Mouse (Mus musculus) hindbrain, embryonic 13.5 days (tissue): Measurements from ENCODE around the gene Slit1. TPM values are rescaled to one million over a fixed set of nuclear protein-coding genes. Genes with fewer than 3 reads are reported as not detected.

Source experiments
- ATAC-seq: fragments of 200-750 bp; cut with Nextera tagmentation; 2 replicates; pipeline ENCODE4 v1.8.0; 2017; ENCODE audit warnings: moderate TSS enrichment; ENCODE audit not compliant: low FRiP score
- H3K27ac ChIP-seq: fragments of 300-500 bp; sonication (generic); 2 replicates; pipeline ENCODE4 v1.5.1; 2015; ENCODE audit warnings: inconsistent platforms, mild to moderate bottlenecking, moderate library complexity
- H3K27me3 ChIP-seq: fragments of 300-500 bp; sonication (generic); 2 replicates; pipeline ENCODE4 v1.6.1; 2015; ENCODE audit warnings: mild to moderate bottlenecking, inconsistent platforms
- H3K36me3 ChIP-seq: fragments of 300-500 bp; sonication (generic); 2 replicates; pipeline ENCODE4 v1.6.1; 2015; ENCODE audit warnings: mild to moderate bottlenecking, inconsistent platforms
- H3K4me1 ChIP-seq: fragments of 300-500 bp; sonication (generic); replicated peaks from 2 replicates; pipeline ENCODE4 v1.6.1; 2015; ENCODE audit warnings: inconsistent platforms
- H3K4me2 ChIP-seq: fragments of 300-500 bp; sonication (generic); 2 replicates; pipeline ENCODE4 v1.6.1; 2015; ENCODE audit warnings: inconsistent platforms, mild to moderate bottlenecking, moderate library complexity
- H3K4me3 ChIP-seq: fragments of 300-500 bp; sonication (generic); 2 replicates; pipeline ENCODE4 v1.5.1; 2015; ENCODE audit warnings: mild to moderate bottlenecking, inconsistent platforms
- H3K9ac ChIP-seq: fragments of 300-500 bp; sonication (generic); 2 replicates; pipeline ENCODE4 v1.6.1; 2015; ENCODE audit warnings: mild to moderate bottlenecking, inconsistent platforms
- H3K9me3 ChIP-seq: fragments of 300-500 bp; sonication (generic); 2 replicates; pipeline ENCODE4 v1.6.1; 2016; ENCODE audit warnings: inconsistent platforms
- WGBS: fragments of 180-500 bp; shearing (Covaris S2); methylation state at CpG from one replicate; pipeline ENCODE4 v1.1.7; 2015; 5-methylcytosine and 5-hydroxymethylcytosine counted together
- polyA plus RNA-seq: library from polyadenylated mRNA; unstranded; fragments of >200 nt; fragmentation: Nextera tagmentation; extraction: Ambion mirVana; gene quantifications from 2 replicates; pipeline ENCODE4 v1.2.1, GENCODE M21; 2015

Gene Slit1
- polyA plus RNA-seq, 1 experiment from 2014 or later: 22.3 TPM

DNA sequence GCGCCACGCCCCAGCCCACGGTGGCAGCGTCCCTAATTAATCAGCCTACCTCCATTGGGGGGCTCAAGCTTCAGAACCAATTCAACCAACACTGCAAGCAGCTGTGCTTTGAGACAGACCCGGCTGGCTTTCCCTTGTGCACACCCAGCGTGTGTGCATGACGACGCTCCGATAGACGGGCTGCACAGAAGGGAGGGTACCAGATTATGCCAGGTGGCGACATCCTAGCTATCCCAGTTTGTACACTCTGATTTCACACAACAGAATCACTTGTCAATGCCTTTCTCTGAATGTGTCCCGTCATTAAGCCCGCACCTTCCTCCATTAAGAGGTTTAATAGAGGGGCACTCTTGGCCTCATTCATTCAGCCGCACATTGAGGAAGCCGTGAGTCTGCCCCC is 11.3 kb upstream of the Slit1 start:
- no peak overlapping the region for H3K4me2 ChIP-seq

DNA sequence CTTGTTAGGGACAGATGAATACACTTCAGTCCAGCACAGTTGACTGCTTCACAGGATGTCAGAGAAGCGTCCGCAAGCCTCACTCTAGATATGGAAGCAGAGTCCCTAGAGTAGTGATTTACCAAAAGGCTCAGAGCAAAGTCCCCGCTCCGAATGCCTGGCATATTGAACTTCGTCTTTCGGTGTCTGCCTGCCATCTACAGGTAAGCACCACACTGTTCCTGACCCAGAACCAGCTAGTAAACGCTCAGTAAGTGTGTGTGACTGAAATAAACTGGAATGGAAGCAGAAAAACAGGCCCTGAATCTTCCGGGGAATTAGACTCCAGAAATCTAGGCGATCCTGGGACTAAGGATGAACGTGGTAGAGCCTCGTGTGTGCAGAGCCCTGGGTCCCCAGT is 8.4 kb upstream of the Slit1 start:
- Histone ChIP-seq H3K4me2 (no peak overlapping the region), H3K27me3 (peaks cover 30% of the 10 kb centered on the region), H3K4me1 (peaks cover 33% of the 10 kb centered on the region), H3K9ac (no peak overlapping the region), H3K36me3 (no peaks in the 10 kb centered on the region), H3K27ac (0 out of 2 replicates have a peak overlapping the region, but pooled peaks have one; percentile 0), H3K4me3 (no peak overlapping the region), H3K9me3 (no peaks in the 10 kb centered on the region)
- 70% methylated on average over 11 of the region's 11 CpGs for WGBS
- ATAC-seq: no peak

More for the DNA sequence above, 11.3 kb upstream of the Slit1 start:
- Histone ChIP-seq H3K27me3 (peaks cover 30% of the 10 kb centered on the region), H3K9me3 (no peaks in the 10 kb centered on the region), H3K4me1 (peaks cover 28% of the 10 kb centered on the region), H3K9ac (no peak overlapping the region), H3K27ac (no peak overlapping the region), H3K4me3 (no peak overlapping the region), H3K36me3 (no peaks in the 10 kb centered on the region)
- 0 out of 2 replicates have a peak, but pooled peaks have one; percentile 14 for ATAC-seq
- WGBS: 39% methylated on average over 15 of the region's 15 CpGs

DNA sequence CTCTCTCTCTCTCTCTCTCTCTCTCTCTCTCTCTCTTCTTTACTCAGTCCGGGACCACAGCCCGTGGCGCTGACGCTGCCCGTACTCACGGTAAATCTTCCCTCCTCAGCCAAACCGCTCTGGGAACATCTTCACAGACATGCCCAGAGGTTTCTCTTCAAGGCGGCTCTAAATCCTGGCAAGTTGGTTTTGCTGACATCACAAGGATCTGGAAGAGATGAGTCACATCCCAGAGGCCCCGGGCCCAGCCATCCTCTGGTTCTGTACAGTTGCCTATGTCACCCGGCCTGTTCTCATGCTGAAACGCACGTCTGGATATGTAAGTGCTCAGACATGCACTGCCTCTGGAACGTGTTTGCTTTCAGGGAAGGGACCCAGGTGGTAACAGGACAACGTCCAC is 4.0 kb upstream of the Slit1 start:
- no peak overlapping the region for H3K9ac ChIP-seq
- whole genome bisulfite sequencing: 90% methylated on average over 14 of the region's 14 CpGs
- no peaks in the 10 kb centered on the region for H3K36me3 ChIP-seq
- no peak overlapping the region for H3K4me3 ChIP-seq
- no peaks in the 10 kb centered on the region for H3K9me3 ChIP-seq
- H3K27me3 ChIP-seq: peaks cover 17% of the 10 kb centered on the region; the same call in 1 of the 2 replicates
- H3K4me1 ChIP-seq: peaks cover 68% of the 10 kb centered on the region
- no peak overlapping the region for H3K4me2 ChIP-seq
- ATAC-seq: no peak
- no peak overlapping the region for H3K27ac ChIP-seq

- H3K36me3 ChIP-seq: no peaks in the 10 kb centered on the region
- peaks cover 73% of the 10 kb centered on the region for H3K4me1 ChIP-seq
- H3K9ac ChIP-seq: no peak overlapping the region
- H3K4me2 ChIP-seq: no peak overlapping the region
- H3K9me3 ChIP-seq: no peaks in the 10 kb centered on the region
- 22% methylated on average over 15 of the region's 15 CpGs for WGBS
- H3K27ac ChIP-seq: peak overlapping the region; percentile 79
- peak; percentile 85 for ATAC-seq
- no peak overlapping the region for H3K4me3 ChIP-seq
- H3K27me3 ChIP-seq: peaks cover 18% of the 10 kb centered on the region; the same call in 1 of the 2 replicates
Measured at GRCm38 (mm10) chr19:41745941-41746557, 2.6 kb upstream of the Slit1 start.

DNA sequence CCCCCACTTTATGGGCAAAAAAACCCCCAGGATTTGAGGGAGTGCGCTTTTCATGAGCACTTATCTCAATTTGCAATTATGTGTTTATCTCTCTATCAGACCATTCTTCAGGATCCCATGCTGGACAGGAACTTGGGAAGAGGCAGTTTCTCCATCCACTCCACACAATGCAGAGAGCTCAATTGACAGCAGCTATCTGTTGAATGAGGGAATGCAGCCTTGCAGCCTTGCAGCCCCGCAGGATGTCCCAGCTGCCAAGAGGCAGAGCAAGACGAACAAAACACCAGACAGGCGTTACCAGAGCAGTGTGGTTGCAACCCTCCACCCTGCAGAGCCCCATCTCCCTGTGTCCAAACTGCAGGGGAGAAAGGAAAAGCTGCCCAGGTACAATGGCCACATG is 4.6 kb downstream of the Slit1 start:
- peak overlapping the region; percentile 87 for H3K9ac ChIP-seq
- WGBS: 15% methylated on average over 4 of the region's 4 CpGs
- no peaks in the 10 kb centered on the region for H3K36me3 ChIP-seq
- H3K4me1 ChIP-seq: peaks cover 88% of the 10 kb centered on the region
- no peak for ATAC-seq
- H3K9me3 ChIP-seq: no peaks in the 10 kb centered on the region
- peak overlapping the region; percentile 82 for H3K27ac ChIP-seq
- peak overlapping the region; percentile 79 for H3K4me3 ChIP-seq
- peak overlapping the region; percentile 76 for H3K4me2 ChIP-seq
- H3K27me3 ChIP-seq: peaks cover 46% of the 10 kb centered on the region

DNA sequence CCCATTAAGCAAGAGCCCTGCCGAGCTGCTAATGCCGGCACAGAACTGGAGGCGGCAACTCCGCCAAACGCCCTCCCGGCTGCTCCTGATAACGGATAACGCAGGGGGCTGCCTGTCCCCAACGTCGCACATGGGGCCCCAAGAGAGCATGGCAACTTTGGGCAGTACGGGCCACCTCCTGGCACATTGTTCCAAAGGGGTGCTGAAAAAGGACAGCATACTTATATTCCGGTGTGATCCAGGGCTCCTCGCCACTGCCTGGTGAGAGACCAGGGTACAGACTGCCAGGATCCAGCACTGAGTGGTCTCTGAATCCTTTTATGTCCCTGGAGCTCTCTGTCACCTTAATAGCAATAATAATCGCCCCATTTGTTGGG is 5.0 kb downstream of the Slit1 start:
- no peaks in the 10 kb centered on the region for H3K9me3 ChIP-seq
- H3K27ac ChIP-seq: peak overlapping the region; percentile 82
- H3K4me2 ChIP-seq: peak overlapping the region; percentile 76
- H3K36me3 ChIP-seq: no peaks in the 10 kb centered on the region
- 7% methylated on average over 14 of the region's 14 CpGs for WGBS
- peak; percentile 31; the same call in 1 of the 2 replicates for ATAC-seq
- H3K27me3 ChIP-seq: peaks cover 50% of the 10 kb centered on the region
- peak overlapping the region; percentile 87 for H3K9ac ChIP-seq
- H3K4me1 ChIP-seq: peaks cover 87% of the 10 kb centered on the region
- H3K4me3 ChIP-seq: peak overlapping the region; percentile 79

- Histone ChIP-seq H3K9ac (peak overlapping the region; percentile 87), H3K4me3 (peak overlapping the region; percentile 79), H3K27ac (peak overlapping the region; percentile 82), H3K27me3 (peaks cover 47% of the 10 kb centered on the region), H3K9me3 (no peaks in the 10 kb centered on the region), H3K4me2 (peak overlapping the region; percentile 76), H3K36me3 (no peaks in the 10 kb centered on the region), H3K4me1 (peaks cover 84% of the 10 kb centered on the region)
- 2% methylated on average over 18 of the region's 18 CpGs for WGBS
- ATAC-seq: peak; percentile 75
Measured at GRCm38 (mm10) chr19:41737657-41738428, 5.6 kb downstream of the Slit1 start.

- H3K27me3 ChIP-seq: peaks cover 22% of the 10 kb centered on the region
- H3K27ac ChIP-seq: 0 out of 2 replicates have a peak overlapping the region, but pooled peaks have one; percentile 5
- ATAC-seq: 0 out of 2 replicates have a peak, but pooled peaks have one; percentile 47
- H3K36me3 ChIP-seq: peaks cover 22% of the 10 kb centered on the region
- H3K9me3 ChIP-seq: peaks cover 12% of the 10 kb centered on the region
- WGBS: 12% methylated on average over 10 of the region's 10 CpGs
- H3K9ac ChIP-seq: no peak overlapping the region
- no peak overlapping the region for H3K4me3 ChIP-seq
- peaks cover 52% of the 10 kb centered on the region for H3K4me1 ChIP-seq
- H3K4me2 ChIP-seq: 0 out of 2 replicates have a peak overlapping the region, but pooled peaks have one; percentile 2
Measured at GRCm38 (mm10) chr19:41734685-41735084, 8.8 kb downstream of the Slit1 start.

DNA sequence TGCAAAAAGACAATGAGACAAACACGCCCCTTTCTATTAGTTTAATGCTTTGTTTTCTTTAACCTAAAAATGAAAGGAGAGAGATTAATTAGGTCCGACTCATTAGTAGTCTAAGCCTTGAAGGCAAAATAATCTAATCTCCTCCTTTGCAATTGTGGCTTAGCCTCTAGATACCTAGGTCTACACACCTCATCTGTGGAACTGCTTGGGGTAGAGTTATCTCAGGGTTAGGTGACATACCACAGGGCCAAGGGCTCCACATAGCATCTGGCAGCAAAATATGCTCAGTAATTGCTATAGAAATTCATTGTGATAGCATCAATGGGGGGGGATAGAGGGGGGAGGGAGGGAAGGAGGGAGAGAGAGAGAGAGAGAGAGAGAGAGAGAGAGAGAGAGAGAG is 18.0 kb downstream of the Slit1 start:
- peak overlapping the region; percentile 82 for H3K27ac ChIP-seq
- H3K36me3 ChIP-seq: peaks cover 25% of the 10 kb centered on the region
- 46% methylated on average over 2 of the region's 2 CpGs for WGBS
- H3K4me2 ChIP-seq: no peak overlapping the region
- H3K4me1 ChIP-seq: peaks cover 20% of the 10 kb centered on the region
- no peak overlapping the region for H3K4me3 ChIP-seq
- peaks cover under 1% of the 10 kb centered on the region; the same call in 1 of the 2 replicates for H3K9me3 ChIP-seq
- H3K27me3 ChIP-seq: no peaks in the 10 kb centered on the region
- no peak overlapping the region for H3K9ac ChIP-seq
- no peak for ATAC-seq

DNA sequence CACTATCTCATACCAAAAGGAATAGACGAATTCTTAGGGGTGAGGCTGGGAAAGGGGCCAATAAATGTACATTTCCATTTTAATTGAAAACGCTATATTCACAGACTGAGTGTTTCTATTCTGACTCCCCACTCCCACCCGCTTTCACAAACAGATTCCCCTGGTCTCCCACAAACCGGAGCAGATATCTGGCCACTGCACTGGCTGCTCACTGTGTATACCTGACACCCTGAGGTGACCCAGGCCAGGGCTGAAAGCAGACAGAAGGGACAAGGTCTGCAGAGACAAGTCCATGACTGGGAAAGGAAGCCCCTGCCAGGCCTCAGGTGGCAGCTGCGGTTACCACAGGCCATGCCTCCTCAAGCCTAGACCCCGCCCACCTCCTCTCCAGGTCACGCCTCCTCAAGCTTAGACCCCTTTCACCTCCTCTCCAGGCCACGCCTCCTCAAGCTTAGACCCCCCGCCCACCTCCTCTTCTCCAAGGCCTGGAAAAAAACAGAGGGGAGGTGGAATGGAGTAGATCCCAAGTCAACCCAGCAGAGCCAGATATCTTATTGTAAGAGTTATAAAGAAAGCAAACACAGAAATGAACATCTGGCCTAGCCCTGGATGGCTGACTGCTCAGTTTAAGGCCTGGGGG is 18.5 kb downstream of the Slit1 start:
- H3K9me3 ChIP-seq: no peaks in the 10 kb centered on the region
- H3K27me3 ChIP-seq: no peaks in the 10 kb centered on the region
- peaks cover 21% of the 10 kb centered on the region for H3K36me3 ChIP-seq
- peak; percentile 58; the same call in 1 of the 2 replicates for ATAC-seq
- peak overlapping the region; percentile 82 for H3K27ac ChIP-seq
- no peak overlapping the region; the same call in 1 of the 2 replicates for H3K9ac ChIP-seq
- peaks cover 20% of the 10 kb centered on the region for H3K4me1 ChIP-seq
- H3K4me2 ChIP-seq: no peak overlapping the region
- H3K4me3 ChIP-seq: no peak overlapping the region
- 25% methylated on average over 9 of the region's 9 CpGs for WGBS

- no peak overlapping the region for H3K9ac ChIP-seq
- H3K36me3 ChIP-seq: peaks cover 17% of the 10 kb centered on the region
- H3K4me1 ChIP-seq: peaks cover 35% of the 10 kb centered on the region
- H3K4me3 ChIP-seq: no peak overlapping the region
- 0 out of 2 replicates have a peak, but pooled peaks cover 6% of the 10 kb centered on the region for H3K27me3 ChIP-seq
- no peak for ATAC-seq
- no peaks in the 10 kb centered on the region for H3K9me3 ChIP-seq
- H3K4me2 ChIP-seq: no peak overlapping the region
- WGBS: 32% methylated on average over 2 of the region's 2 CpGs
- no peak overlapping the region for H3K27ac ChIP-seq
Measured at GRCm38 (mm10) chr19:41723337-41723736, 20.1 kb downstream of the Slit1 start.

- H3K27me3 ChIP-seq: 0 out of 2 replicates have a peak, but pooled peaks cover 6% of the 10 kb centered on the region
- no peak overlapping the region for H3K9ac ChIP-seq
- 67% methylated on average over 8 of the region's 8 CpGs for WGBS
- H3K4me2 ChIP-seq: no peak overlapping the region
- H3K27ac ChIP-seq: 0 out of 2 replicates have a peak overlapping the region, but pooled peaks have one; percentile 8
- no peak for ATAC-seq
- 0 out of 2 replicates have a peak, but pooled peaks cover 2% of the 10 kb centered on the region for H3K36me3 ChIP-seq
- H3K4me3 ChIP-seq: no peak overlapping the region
- peaks cover 54% of the 10 kb centered on the region for H3K4me1 ChIP-seq
- H3K9me3 ChIP-seq: no peaks in the 10 kb centered on the region
Measured at GRCm38 (mm10) chr19:41719436-41719835, 24.0 kb downstream of the Slit1 start.
